ENCODE assay signal across 27 mouse cellular contexts in genomic region chr12:35607652-35608051, GRCm38 (mm10).
A peak's percentile ranks its signal among the peaks of the same experiment; 100 is the strongest.
DNase-seq lines count a peak whose midpoint lies in the region; ATAC-seq and TF ChIP-seq lines count a peak whose summit lies in the region.
"Had no signal": no experiment of that assay in that cellular context is flagged by ENCODE, and none has a peak within 500 bp of the region (broad histone marks: within the 10 kb centered on the region; RNA-seq: fewer than 3 reads in every experiment).

No protein-coding gene starts in this region.

- no peaks in the 10 kb centered on the region for H3K4me1 ChIP-seq in intestine, postnatal 0 days (replicated peaks; ENCODE audit: control insufficient read depth, insufficient read depth, low read length)
- no peaks in the 10 kb centered on the region for H3K4me1 ChIP-seq in intestine, embryonic 15.5 days (replicated peaks)
- H3K4me1 ChIP-seq: embryonic facial prominence, embryonic 15.5 days; heart, embryonic 15.5 days; kidney, embryonic 15.5 days; megakaryocyte, embryonic 14.5 days; midbrain, embryonic 13.5 days had no signal

- H3K9me3 ChIP-seq in intestine, postnatal 0 days (ENCODE audit: control insufficient read depth), result no peaks in the 10 kb centered on the region
- no peaks in the 10 kb centered on the region for H3K9me3 ChIP-seq in intestine, embryonic 15.5 days
- H3K9me3 ChIP-seq: embryonic facial prominence, embryonic 15.5 days; heart, embryonic 15.5 days; kidney, embryonic 15.5 days; megakaryocyte, embryonic 14.5 days; midbrain, embryonic 13.5 days had no signal

- no peak overlapping the region for H3K4me2 ChIP-seq in intestine, postnatal 0 days (replicated peaks; ENCODE audit: low read depth)
- no peak overlapping the region for H3K4me2 ChIP-seq in intestine, embryonic 15.5 days (replicated peaks)
- H3K4me2 ChIP-seq: embryonic facial prominence, embryonic 15.5 days; heart, embryonic 15.5 days; hindbrain, embryonic 14.5 days; kidney, embryonic 15.5 days; midbrain, embryonic 13.5 days had no signal

- no peak for TF ChIP-seq CTCF in intestine, postnatal 0 days (IDR thresholded peaks at IDR 0.05; ENCODE audit: low read depth)

- peak; percentile 51 for ATAC-seq in intestine, postnatal 0 days
- ATAC-seq in intestine, embryonic 15.5 days, result no peak
- peak; percentile 40 for ATAC-seq in activated CD4-positive, CD25-positive, alpha-beta regulatory T cell, adult 4 months
- ATAC-seq: intestine, embryonic 16.5 days; midbrain, embryonic 13.5 days; Patski had no signal

- H3K4me3 ChIP-seq in intestine, postnatal 0 days (ENCODE audit: low read depth, low read length), result no peak overlapping the region
- no peak overlapping the region for H3K4me3 ChIP-seq in intestine, embryonic 15.5 days (replicated peaks)
- H3K4me3 ChIP-seq: embryonic facial prominence, embryonic 15.5 days; heart, adult 2 months; heart, embryonic 15.5 days; kidney, embryonic 15.5 days; megakaryocyte, embryonic 14.5 days; midbrain, embryonic 13.5 days had no signal

- H3K9ac ChIP-seq in intestine, postnatal 0 days (ENCODE audit: low read depth, low read length), result no peak overlapping the region
- H3K9ac ChIP-seq in intestine, embryonic 15.5 days, result no peak overlapping the region
- H3K9ac ChIP-seq: embryonic facial prominence, embryonic 15.5 days; heart, embryonic 15.5 days; hindbrain, embryonic 14.5 days; kidney, embryonic 15.5 days; midbrain, embryonic 13.5 days had no signal

- no peaks in the 10 kb centered on the region for H3K27me3 ChIP-seq in intestine, postnatal 0 days (replicated peaks; ENCODE audit: control insufficient read depth, insufficient read depth, low read length)
- H3K27me3 ChIP-seq in intestine, embryonic 15.5 days (replicated peaks), result no peaks in the 10 kb centered on the region
- H3K27me3 ChIP-seq: embryonic facial prominence, embryonic 15.5 days; heart, embryonic 15.5 days; kidney, embryonic 15.5 days; megakaryocyte, embryonic 14.5 days; midbrain, embryonic 13.5 days; Patski had no signal

- DNase-seq in Muller cell, postnatal 12 days (ENCODE audit: inconsistent ontology term), result peak; percentile 33
- peak; percentile 5 for DNase-seq in retina, postnatal 1 day
- no peak for DNase-seq in yolk sac, embryonic 10.5 days (ENCODE audit: low spot score)
- no peak for DNase-seq in left cerebral cortex, postnatal 10 days (ENCODE audit: extremely low spot score in 1 of 2, low spot score in 2 of 2)
- DNase-seq: cerebellum, adult 11 months; cerebellum, adult 9-11 months; gastrocnemius, postnatal 36 days; heart, adult 2 months; heart, postnatal 36 days; kidney, postnatal 36 days; left cerebral cortex, postnatal 4 days; liver; lung, postnatal 14 days; right cerebral cortex, postnatal 25 days; spleen, adult 18-20 months; thymus, postnatal 14 days had no signal

- intact Hi-C loops in left cerebral cortex, postnatal 10 days (cut with DNase I), result no loop called here

- H3K27ac ChIP-seq in intestine, postnatal 0 days (ENCODE audit: low read depth, low read length), result no peak overlapping the region
- no peak overlapping the region for H3K27ac ChIP-seq in intestine, embryonic 15.5 days
- H3K27ac ChIP-seq: embryonic facial prominence, embryonic 15.5 days; heart, adult 2 months; heart, embryonic 15.5 days; hindbrain, embryonic 14.5 days; kidney, embryonic 15.5 days; midbrain, embryonic 13.5 days had no signal

- H3K36me3 ChIP-seq in intestine, postnatal 0 days (ENCODE audit: control insufficient read depth, insufficient read depth), result no peaks in the 10 kb centered on the region
- H3K36me3 ChIP-seq in intestine, embryonic 15.5 days, result no peaks in the 10 kb centered on the region
- H3K36me3 ChIP-seq: embryonic facial prominence, embryonic 15.5 days; heart, embryonic 15.5 days; kidney, embryonic 15.5 days; midbrain, embryonic 13.5 days had no signal

- 49% methylated on average over 1 of the region's 1 CpGs for WGBS in intestine, postnatal 0 days
- WGBS in intestine, embryonic 15.5 days, result 68% methylated on average over 1 of the region's 1 CpGs

Comparison
In these comparisons a context has a peak if more than half of its experiments do, and no peak if none do; other contexts are left out.
1. DNase-seq: peak in Muller cell, postnatal 12 days (single experiment) and retina, postnatal 1 day (single experiment); none in yolk sac, embryonic 10.5 days (single experiment) and left cerebral cortex, postnatal 10 days (0 of 2).